ENCODE assay signal across 23 mouse cellular contexts in genomic region chr5:113092406-113092805, GRCm38 (mm10). TPM values are rescaled to one million over a fixed set of nuclear protein-coding genes. Genes with fewer than 3 reads are reported as not detected.
DNase-seq lines count a peak whose midpoint lies in the region; ATAC-seq and TF ChIP-seq lines count a peak whose summit lies in the region.
"Had no signal": no experiment of that assay in that cellular context is flagged by ENCODE, and none has a peak within 500 bp of the region (broad histone marks: within the 10 kb centered on the region; RNA-seq: fewer than 3 reads in every experiment).

No protein-coding gene starts in this region.

- H3K9me3 ChIP-seq in kidney, embryonic 15.5 days (replicated peaks): no peaks in the 10 kb centered on the region
- H3K9me3 ChIP-seq: heart, embryonic 10.5 days; hindbrain, embryonic 10.5 days had no signal

- no peaks in the 10 kb centered on the region for H3K4me1 ChIP-seq in heart, adult 2 months (ENCODE audit: control insufficient read depth, insufficient read depth, low read length)
- H3K4me1 ChIP-seq in kidney, adult 2 months (ENCODE audit: control insufficient read depth, insufficient read depth, low read length): no peaks in the 10 kb centered on the region
- H3K4me1 ChIP-seq in kidney, embryonic 15.5 days: peaks cover 34% of the 10 kb centered on the region
- H3K4me1 ChIP-seq: heart, embryonic 10.5 days; hindbrain, embryonic 10.5 days had no signal

- no peak for TF ChIP-seq CTCF in heart, adult 2 months (IDR thresholded peaks at IDR 0.05)
- no peak for TF ChIP-seq CTCF in kidney, adult 2 months (conservative IDR thresholded peaks at IDR 0.05; ENCODE audit: insufficient read depth, insufficient read length, low read depth, low read length)

- no peak overlapping the region for H3K4me3 ChIP-seq in heart, adult 2 months
- no peak overlapping the region for H3K4me3 ChIP-seq in kidney, adult 2 months (ENCODE audit: insufficient read depth, low read depth, low read length)
- no peak overlapping the region for H3K4me3 ChIP-seq in kidney, embryonic 15.5 days (replicated peaks)
- H3K4me3 ChIP-seq: gastrocnemius, adult 2 months; heart, embryonic 10.5 days; hindbrain, embryonic 10.5 days had no signal

- 75% methylated on average over 7 of the region's 7 CpGs for WGBS in heart, adult 2 months
- WGBS in kidney, adult 2 months: 53% methylated on average over 7 of the region's 7 CpGs
- 58% methylated on average over 7 of the region's 7 CpGs for WGBS in kidney, embryonic 15.5 days

- TF ChIP-seq EP300 in heart, adult 2 months (IDR thresholded peaks at IDR 0.05; ENCODE audit: insufficient read depth, low read depth, low read length): no peak

- peak; percentile 86 for DNase-seq in heart, adult 11 months
- DNase-seq in heart, adult 2 months: no peak
- peak; percentile 80 for DNase-seq in kidney, adult 2 months
- peak; percentile 68 for DNase-seq in kidney, postnatal 14 days
- DNase-seq in frontal cortex, postnatal 10 days (ENCODE audit: low spot score in 2 of 2): no peak
- DNase-seq: adrenal gland, adult 2 months; adrenal gland, postnatal 25 days; cerebellum, adult 2 months; cerebellum, postnatal 10 days; gastrocnemius, adult 2 months; gastrocnemius, postnatal 25 days had no signal

- TF ChIP-seq POLR2A in heart, adult 2 months (IDR thresholded peaks at IDR 0.05; ENCODE audit: insufficient read depth, low read depth, low read length): no peak
- TF ChIP-seq POLR2A in kidney, adult 2 months (IDR thresholded peaks at IDR 0.05; ENCODE audit: low read depth, low read length): no peak

- no peaks in the 10 kb centered on the region for H3K36me3 ChIP-seq in heart, adult 2 months (ENCODE audit: control insufficient read depth, insufficient read depth, low read length)
- no peaks in the 10 kb centered on the region for H3K36me3 ChIP-seq in kidney, adult 2 months (ENCODE audit: control insufficient read depth, insufficient read depth, low read length)
- peaks cover 67% of the 10 kb centered on the region for H3K36me3 ChIP-seq in kidney, embryonic 15.5 days

- no peak overlapping the region for H3K4me2 ChIP-seq in kidney, embryonic 15.5 days
- H3K4me2 ChIP-seq: hindbrain, embryonic 14.5 days had no signal

- H3K27me3 ChIP-seq in heart, adult 2 months (ENCODE audit: control insufficient read depth, insufficient read depth, low read length): no peaks in the 10 kb centered on the region
- H3K27me3 ChIP-seq in kidney, adult 2 months (replicated peaks; ENCODE audit: control insufficient read depth, insufficient read depth, low read length): no peaks in the 10 kb centered on the region
- no peaks in the 10 kb centered on the region for H3K27me3 ChIP-seq in kidney, embryonic 15.5 days
- H3K27me3 ChIP-seq: CH12.LX had no signal

- H3K9ac ChIP-seq in heart, adult 2 months (ENCODE audit: low read depth, low read length): no peak overlapping the region
- H3K9ac ChIP-seq in kidney, embryonic 15.5 days: no peak overlapping the region
- H3K9ac ChIP-seq: hindbrain, embryonic 14.5 days had no signal

- no peaks in the 10 kb centered on the region for H3K79me2 ChIP-seq in heart, adult 2 months (replicated peaks; ENCODE audit: control insufficient read depth, insufficient read depth, low read length)

- intact Hi-C loops in heart, adult 2 months (cut with DNase I): no loop called here

- no peak overlapping the region for H3K27ac ChIP-seq in heart, adult 2 months
- no peak overlapping the region for H3K27ac ChIP-seq in kidney, adult 2 months (ENCODE audit: insufficient read depth, low read depth, low read length)
- H3K27ac ChIP-seq in kidney, embryonic 15.5 days: no peak overlapping the region
- H3K27ac ChIP-seq: gastrocnemius, adult 2 months; heart, embryonic 10.5 days; hindbrain, embryonic 10.5 days; hindbrain, embryonic 14.5 days had no signal

- ATAC-seq in kidney, embryonic 15.5 days (replicated peaks; ENCODE audit: low FRiP score): no peak
- ATAC-seq in megakaryocyte, adult 5-6 weeks (ENCODE audit: poor library complexity, severe bottlenecking): no peak
- ATAC-seq: forebrain, embryonic 16.5 days had no signal

RNA-seq across cellular contexts. Expression of gene Crybb3, which starts 11.0 kb away (rescaled TPM):
- 1 to 10 TPM in 1 of 2 experiments, under 1 TPM in 1; 0.68 to 1.5 TPM for total RNA-seq in heart, adult 2 months (2021)
- 2.6 and 4.2 TPM in 2 replicates for polyA plus RNA-seq in heart, adult 2 months (2012; rRNA removed)
- 1.5 and 2.8 TPM in 2 replicates for polyA plus RNA-seq in kidney, adult 2 months (2012; rRNA removed)
- 1.1 and 1.2 TPM in 2 replicates for polyA plus RNA-seq in kidney, embryonic 15.5 days (2015; fragmentation: Nextera tagmentation; extraction: Ambion mirVana)
- total RNA-seq in megakaryocyte, adult 5-6 weeks (2015): not detected in 2 replicates
- total RNA-seq in megakaryocyte, adult 5-6 weeks (2017): not detected in 2 replicates
- total RNA-seq: CH12.LX; granulocyte monocyte progenitor cell, adult 5-6 weeks had no signal

RNA-seq across cellular contexts. Expression of gene Crybb2, which starts 22.5 kb away (rescaled TPM):
- not detected for total RNA-seq in heart, adult 2 months (2021)
- not detected in 2 replicates for polyA plus RNA-seq in heart, adult 2 months (2012; rRNA removed)
- not detected in 2 replicates for polyA plus RNA-seq in kidney, adult 2 months (2012; rRNA removed)
- polyA plus RNA-seq in kidney, embryonic 15.5 days (2015; fragmentation: Nextera tagmentation; extraction: Ambion mirVana): not detected in 2 replicates
- not detected in 2 replicates for total RNA-seq in megakaryocyte, adult 5-6 weeks (2015)
- total RNA-seq in megakaryocyte, adult 5-6 weeks (2017): not detected in 2 replicates
- total RNA-seq: adrenal gland, adult 2 months; adrenal gland, postnatal 25 days; CH12.LX; gastrocnemius, adult 2 months; gastrocnemius, postnatal 25 days; granulocyte monocyte progenitor cell, adult 5-6 weeks; heart, postnatal 25 days had no signal
- polyA plus RNA-seq: adrenal gland, adult 2 months; cerebellum, adult 2 months; embryonic facial prominence, embryonic 11.5 days; forebrain, embryonic 11.5 days; forebrain, embryonic 16.5 days; heart, embryonic 10.5 days; heart, embryonic 16.5 days; hindbrain, embryonic 10.5 days; hindbrain, embryonic 14.5 days had no signal

Comparison
In these comparisons a context has a peak if more than half of its experiments do, and no peak if none do; other contexts are left out.
1. DNase-seq: peak in heart, adult 11 months (single experiment), kidney, adult 2 months (single experiment) and kidney, postnatal 14 days (single experiment); none in heart, adult 2 months (0 of 2) and frontal cortex, postnatal 10 days (0 of 2).